Mouse (Mus musculus) heart, adult 2 months (tissue): ENCODE data around the gene Adh7.

Experiments used
- CTCF ChIP-seq: fragments of 200-600 bp; IDR thresholded peaks from 2 replicates; pipeline ENCODE4 v1.8.1; 2022; ENCODE audit warnings: antibody characterized with exemption, mild to moderate bottlenecking, moderate library complexity
- EP300 ChIP-seq: fragments of 200-500 bp; IDR thresholded peaks from 2 replicates; pipeline ENCODE4 v1.6.1; 2011; ENCODE audit warnings: low read depth, low read length, control low read depth; ENCODE audit not compliant: insufficient read depth
- POLR2A ChIP-seq: fragments of 200-500 bp; IDR thresholded peaks from 2 replicates; pipeline ENCODE4 v1.6.1; 2011; ENCODE audit warnings: mild to moderate bottlenecking, low read depth, low read length, control low read depth; ENCODE audit not compliant: insufficient read depth

- TF ChIP-seq POLR2A: no peak
- TF ChIP-seq CTCF: peak; percentile 87
- 0 out of 2 replicates have a peak, but pooled peaks have one; percentile 47 for TF ChIP-seq EP300
Measured at GRCm38 (mm10) chr3:138222952-138223351, 5.4 kb downstream of the Adh7 start.
